Mouse (Mus musculus): ENCODE measurements at regions not wholly inside any gene's neighbourhood (a gene's known extent, or its start where the extent isn't known, plus 50 kb on each side); places are given as distances from the start of the nearest gene placed in this dataset.

DNA sequence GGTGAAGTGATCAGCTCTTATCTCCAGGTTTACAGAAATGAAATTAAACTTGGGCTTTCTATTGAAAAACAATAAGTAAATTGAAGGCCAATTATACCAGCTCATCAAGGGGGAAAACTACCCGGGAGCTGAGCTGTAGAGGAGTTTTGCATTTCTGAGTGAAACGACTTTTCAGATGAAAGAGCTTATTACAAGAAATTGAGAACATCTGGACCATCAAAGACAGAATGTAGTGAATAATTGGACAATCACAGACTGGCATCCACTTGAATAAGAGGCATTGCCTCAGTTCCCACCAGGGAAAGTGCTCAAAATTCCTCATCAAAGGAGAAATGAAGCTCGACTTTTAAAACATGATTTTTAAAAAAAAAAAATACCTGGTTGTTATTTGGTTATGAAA is 675.7 kb upstream of the Auts2 start:
- Histone ChIP-seq H3K4me1 (no peaks in the 10 kb centered on the region), H3K27ac (replicated peaks) (no peak overlapping the region), H3K4me2 (no peak overlapping the region), H3K9me3 (no peaks in the 10 kb centered on the region), H3K9ac (no peak overlapping the region), H3K4me3 (no peak overlapping the region), H3K36me3 (no peaks in the 10 kb centered on the region), H3K27me3 (replicated peaks) (no peaks in the 10 kb centered on the region)
- no peak for ATAC-seq (ENCODE audit: extremely low read depth, insufficient number of reproducible peaks, low FRiP score, low TSS enrichment)
- 72% methylated on average over 3 of the region's 3 CpGs for WGBS

DNA sequence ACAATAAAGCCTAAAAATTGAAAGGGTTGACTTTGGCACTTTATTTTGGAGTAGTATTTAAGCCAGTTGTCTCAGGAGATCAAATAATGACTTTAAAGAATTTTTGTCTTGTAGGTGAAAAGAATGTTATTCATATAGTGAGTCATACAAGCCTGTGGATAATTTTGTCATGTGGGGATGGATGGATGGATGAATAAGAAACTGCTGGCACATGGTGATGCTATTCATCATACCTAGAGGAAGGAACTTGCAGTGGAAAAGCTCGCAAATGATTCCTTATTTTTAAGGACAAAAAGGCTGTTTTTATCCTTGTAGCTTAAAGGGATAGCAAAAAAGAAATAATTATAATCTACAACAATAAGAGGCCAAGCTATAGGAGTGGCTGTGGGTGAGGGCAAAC is 655.4 kb upstream of the Auts2 start:
- Histone ChIP-seq H3K9me3 (no peaks in the 10 kb centered on the region), H3K36me3 (no peaks in the 10 kb centered on the region), H3K4me1 (no peaks in the 10 kb centered on the region), H3K27ac (replicated peaks) (no peak overlapping the region), H3K27me3 (replicated peaks) (no peaks in the 10 kb centered on the region), H3K9ac (no peak overlapping the region), H3K4me2 (no peak overlapping the region), H3K4me3 (no peak overlapping the region)
- 82% methylated on average over 1 of the region's 1 CpGs for WGBS
- no peak for ATAC-seq (ENCODE audit: extremely low read depth, insufficient number of reproducible peaks, low FRiP score, low TSS enrichment)

DNA sequence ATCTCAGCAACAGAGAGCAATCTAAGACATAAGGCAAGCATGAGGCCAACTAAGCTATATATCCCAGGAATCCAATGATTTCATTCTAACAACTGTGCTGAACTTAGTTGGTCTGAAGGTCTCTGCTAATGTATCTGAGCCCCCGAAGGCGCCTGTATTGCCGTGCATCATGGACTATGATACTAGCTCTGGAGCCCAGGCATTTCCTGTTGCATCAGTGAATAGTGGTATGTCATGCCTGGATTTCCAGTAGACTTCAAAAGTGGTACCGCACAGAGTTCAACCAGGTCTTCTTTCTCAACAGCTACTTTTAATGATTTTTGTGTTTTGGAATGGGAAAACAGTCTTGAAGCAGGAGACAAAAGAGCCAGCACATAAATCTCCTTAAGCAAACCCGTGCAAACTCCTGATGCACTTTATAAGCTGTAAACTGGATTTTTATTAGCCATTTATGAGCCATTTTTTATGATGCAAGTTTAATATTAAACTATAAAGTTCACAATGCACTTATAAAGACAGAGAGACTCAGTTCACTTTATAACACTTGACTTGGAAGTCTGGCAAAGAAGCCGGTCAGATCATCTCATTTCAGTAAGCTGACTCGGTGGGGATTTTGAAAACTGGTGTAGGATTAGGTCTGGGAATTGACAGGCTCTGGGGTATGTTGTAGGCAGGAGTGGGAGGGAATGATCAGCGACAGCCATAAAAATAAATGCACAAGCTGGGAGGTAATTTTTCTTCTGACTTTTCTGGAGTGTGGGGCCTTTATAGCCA is 646.8 kb upstream of the Auts2 start:
- no peaks in the 10 kb centered on the region for H3K27me3 ChIP-seq (replicated peaks)
- no peak for ATAC-seq (ENCODE audit: extremely low read depth, insufficient number of reproducible peaks, low FRiP score, low TSS enrichment)
- H3K27ac ChIP-seq (replicated peaks) = no peak overlapping the region
- H3K9me3 ChIP-seq = no peaks in the 10 kb centered on the region
- no peaks in the 10 kb centered on the region for H3K4me1 ChIP-seq
- 79% methylated on average over 8 of the region's 8 CpGs for WGBS
- H3K4me3 ChIP-seq = no peak overlapping the region
- no peaks in the 10 kb centered on the region for H3K36me3 ChIP-seq
- no peak overlapping the region for H3K4me2 ChIP-seq
- H3K9ac ChIP-seq = no peak overlapping the region

DNA sequence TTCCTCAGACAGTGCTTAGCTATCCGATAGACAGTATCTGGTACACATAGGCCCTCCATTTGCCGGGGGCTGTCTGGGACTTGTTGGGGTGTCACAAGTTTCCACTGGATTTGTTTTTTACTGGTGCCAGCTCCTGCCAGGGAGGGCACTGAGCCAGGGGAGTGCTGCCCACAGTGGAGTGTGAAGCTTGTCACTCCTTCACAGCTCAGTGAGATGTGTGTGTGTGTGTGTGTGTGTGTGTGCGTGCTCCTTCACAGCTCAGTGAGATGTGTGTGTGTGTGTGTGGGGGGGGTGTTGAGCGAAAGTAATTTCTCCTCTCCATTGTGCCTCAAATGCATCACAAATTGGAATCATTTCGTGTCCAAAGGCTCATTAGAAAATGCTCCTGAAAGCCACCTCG is 632.5 kb upstream of the Auts2 start:
- WGBS = 86% methylated on average over 6 of the region's 6 CpGs

DNA sequence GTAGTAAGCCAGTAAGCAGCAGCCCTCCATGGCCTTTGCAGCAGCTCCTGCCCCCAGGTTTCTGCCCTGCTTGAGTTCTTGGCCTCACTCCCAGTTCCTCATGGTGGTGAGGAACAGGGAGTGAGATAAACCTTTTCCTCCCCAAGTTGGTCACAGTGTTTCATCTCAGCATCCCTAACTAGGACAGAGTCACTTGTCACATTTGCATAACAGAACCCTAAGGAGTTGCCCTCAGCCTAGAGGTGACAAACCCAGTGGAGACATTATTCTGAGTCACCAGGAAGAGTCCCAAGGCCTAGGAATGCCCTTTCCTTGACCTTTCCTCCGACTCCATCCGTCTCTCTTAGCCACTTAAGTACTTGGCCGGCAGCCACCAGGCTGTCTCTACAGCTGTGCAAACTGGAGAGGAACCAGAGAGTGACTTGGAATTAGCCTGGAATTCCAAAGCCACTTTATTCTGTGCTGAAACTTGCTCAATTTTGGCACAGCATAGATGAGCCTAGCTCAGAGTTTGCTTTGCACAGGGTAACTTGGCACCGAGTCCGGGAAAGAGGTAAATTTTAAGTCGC is 630.1 kb upstream of the Auts2 start:
- Histone ChIP-seq H3K27ac (replicated peaks) (peak overlapping the region; percentile 80), H3K9me3 (no peaks in the 10 kb centered on the region), H3K4me2 (peak overlapping the region; percentile 28), H3K4me1 (peaks cover 26% of the 10 kb centered on the region), H3K9ac (no peak overlapping the region), H3K36me3 (no peaks in the 10 kb centered on the region), H3K4me3 (no peak overlapping the region), H3K27me3 (replicated peaks) (no peaks in the 10 kb centered on the region)
- WGBS = 21% methylated on average over 6 of the region's 6 CpGs
- ATAC-seq (ENCODE audit: extremely low read depth, insufficient number of reproducible peaks, low FRiP score, low TSS enrichment) = peak; percentile 66

More for the DNA sequence above, 632.5 kb upstream of the Auts2 start:
- no peaks in the 10 kb centered on the region for H3K27me3 ChIP-seq (replicated peaks)
- no peaks in the 10 kb centered on the region for H3K9me3 ChIP-seq
- peaks cover 26% of the 10 kb centered on the region for H3K4me1 ChIP-seq
- H3K36me3 ChIP-seq = no peaks in the 10 kb centered on the region
- no peak overlapping the region for H3K27ac ChIP-seq (replicated peaks)
- ATAC-seq (ENCODE audit: extremely low read depth, insufficient number of reproducible peaks, low FRiP score, low TSS enrichment) = no peak
- H3K4me3 ChIP-seq = no peak overlapping the region
- H3K9ac ChIP-seq = no peak overlapping the region
- H3K4me2 ChIP-seq = no peak overlapping the region

DNA sequence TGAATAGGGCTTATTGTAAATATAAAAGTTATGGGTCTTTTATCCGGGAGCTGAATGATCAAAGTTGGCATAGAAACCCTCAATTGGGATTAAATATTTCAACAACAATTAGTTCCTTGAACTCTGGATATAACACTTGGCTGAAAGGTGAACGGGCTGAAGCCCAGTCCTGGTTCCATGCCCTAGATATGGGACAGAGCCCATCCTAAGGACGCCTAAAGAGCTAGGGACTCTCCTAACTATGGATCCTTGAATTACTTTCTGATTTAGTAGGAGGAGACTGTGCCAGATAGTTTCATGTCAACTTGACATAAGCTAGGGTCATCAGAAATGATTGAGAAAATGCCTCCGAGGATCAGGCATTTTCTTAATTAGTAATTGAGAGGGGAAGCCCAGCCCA is 629.5 kb upstream of the Auts2 start:
- 69% methylated on average over 4 of the region's 4 CpGs for WGBS
- H3K27ac ChIP-seq (replicated peaks) = peak overlapping the region; percentile 80
- H3K4me3 ChIP-seq = no peak overlapping the region
- no peaks in the 10 kb centered on the region for H3K36me3 ChIP-seq
- H3K27me3 ChIP-seq (replicated peaks) = no peaks in the 10 kb centered on the region
- H3K4me1 ChIP-seq = peaks cover 26% of the 10 kb centered on the region
- no peak overlapping the region; the same call in 1 of the 2 replicates for H3K4me2 ChIP-seq
- ATAC-seq (ENCODE audit: extremely low read depth, insufficient number of reproducible peaks, low FRiP score, low TSS enrichment) = no peak
- no peak overlapping the region for H3K9ac ChIP-seq
- no peaks in the 10 kb centered on the region for H3K9me3 ChIP-seq

DNA sequence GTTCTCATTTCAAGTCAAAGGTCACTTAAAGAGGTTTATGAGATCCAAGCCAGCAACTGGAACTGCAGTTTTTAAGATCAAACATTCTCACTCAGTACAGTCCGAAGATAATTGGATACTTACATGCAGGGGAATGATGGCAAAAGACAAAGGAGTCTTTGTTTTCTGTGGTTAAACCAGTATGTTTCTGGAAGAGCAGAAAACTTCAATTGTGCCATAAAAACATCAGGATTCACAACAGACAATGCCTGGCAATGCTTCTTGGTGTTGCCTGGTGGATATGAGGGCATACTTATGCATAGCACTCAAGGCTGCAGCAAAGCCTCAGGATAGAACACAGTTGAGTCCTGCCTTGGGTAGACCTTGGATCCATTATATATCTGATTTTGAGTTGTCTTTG is 628.1 kb upstream of the Auts2 start:
- H3K4me3 ChIP-seq = no peak overlapping the region
- H3K9ac ChIP-seq = no peak overlapping the region
- peaks cover 31% of the 10 kb centered on the region for H3K4me1 ChIP-seq
- no peaks in the 10 kb centered on the region for H3K9me3 ChIP-seq
- WGBS = 71% methylated on average over 1 of the region's 1 CpGs
- no peaks in the 10 kb centered on the region for H3K36me3 ChIP-seq
- H3K4me2 ChIP-seq = no peak overlapping the region
- ATAC-seq (ENCODE audit: extremely low read depth, insufficient number of reproducible peaks, low FRiP score, low TSS enrichment) = no peak
- no peak overlapping the region for H3K27ac ChIP-seq (replicated peaks)
- H3K27me3 ChIP-seq (replicated peaks) = no peaks in the 10 kb centered on the region

DNA sequence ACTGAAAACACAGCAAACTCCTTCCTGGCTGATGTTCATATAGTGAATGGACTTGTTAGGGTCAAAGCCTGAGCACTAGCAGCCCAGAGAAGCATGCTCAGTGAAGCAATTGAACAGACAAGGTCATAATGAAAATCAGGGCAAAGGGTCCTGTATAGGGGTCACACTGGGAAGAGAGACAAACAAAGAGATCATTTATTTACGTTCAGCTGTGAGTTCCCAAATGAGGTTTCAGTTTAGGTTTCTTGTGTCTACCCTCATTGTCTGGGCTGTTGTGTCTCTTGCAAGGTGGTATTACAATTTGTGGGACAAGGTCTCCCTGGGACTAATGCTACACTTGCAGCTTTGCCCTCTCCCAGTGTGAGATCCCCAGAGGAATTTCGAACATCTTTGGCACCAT is 624.4 kb upstream of the Auts2 start:
- 78% methylated on average over 2 of the region's 2 CpGs for WGBS
- no peaks in the 10 kb centered on the region for H3K9me3 ChIP-seq
- H3K27ac ChIP-seq (replicated peaks) = no peak overlapping the region
- no peaks in the 10 kb centered on the region for H3K27me3 ChIP-seq (replicated peaks)
- no peak overlapping the region for H3K9ac ChIP-seq
- no peak for ATAC-seq (ENCODE audit: extremely low read depth, insufficient number of reproducible peaks, low FRiP score, low TSS enrichment)
- H3K36me3 ChIP-seq = no peaks in the 10 kb centered on the region
- no peak overlapping the region for H3K4me3 ChIP-seq
- peaks cover 14% of the 10 kb centered on the region for H3K4me1 ChIP-seq
- no peak overlapping the region for H3K4me2 ChIP-seq

DNA sequence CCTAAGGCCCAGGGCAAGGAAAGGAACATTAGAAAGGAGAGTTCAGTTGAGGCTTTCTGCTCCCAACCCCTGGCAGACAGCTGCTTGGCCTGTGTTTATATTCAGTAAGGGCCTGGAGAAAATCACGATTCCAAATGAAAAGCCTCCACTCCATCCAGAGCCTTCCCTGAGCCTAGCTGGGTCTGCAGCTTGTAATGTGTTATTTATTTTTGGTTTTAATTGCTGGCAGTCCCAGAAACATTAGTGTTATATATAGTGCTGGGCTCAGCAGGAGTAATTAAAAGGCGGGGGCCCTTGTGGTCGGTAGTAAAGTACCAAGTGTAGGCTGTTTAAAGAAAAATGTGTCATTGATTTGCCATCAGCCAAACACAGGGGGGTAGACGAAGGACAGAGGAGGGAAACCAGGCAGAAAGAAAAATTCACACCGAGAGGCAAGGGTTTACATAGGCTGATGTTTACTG is 623.9 kb upstream of the Auts2 start:
- WGBS = 39% methylated on average over 5 of the region's 5 CpGs
- H3K4me2 ChIP-seq = no peak overlapping the region
- no peak for ATAC-seq (ENCODE audit: extremely low read depth, insufficient number of reproducible peaks, low FRiP score, low TSS enrichment)
- no peaks in the 10 kb centered on the region for H3K36me3 ChIP-seq
- no peak overlapping the region for H3K4me3 ChIP-seq
- no peaks in the 10 kb centered on the region for H3K27me3 ChIP-seq (replicated peaks)
- no peak overlapping the region for H3K27ac ChIP-seq (replicated peaks)
- H3K9ac ChIP-seq = no peak overlapping the region
- H3K4me1 ChIP-seq = peaks cover 8% of the 10 kb centered on the region
- H3K9me3 ChIP-seq = no peaks in the 10 kb centered on the region

DNA sequence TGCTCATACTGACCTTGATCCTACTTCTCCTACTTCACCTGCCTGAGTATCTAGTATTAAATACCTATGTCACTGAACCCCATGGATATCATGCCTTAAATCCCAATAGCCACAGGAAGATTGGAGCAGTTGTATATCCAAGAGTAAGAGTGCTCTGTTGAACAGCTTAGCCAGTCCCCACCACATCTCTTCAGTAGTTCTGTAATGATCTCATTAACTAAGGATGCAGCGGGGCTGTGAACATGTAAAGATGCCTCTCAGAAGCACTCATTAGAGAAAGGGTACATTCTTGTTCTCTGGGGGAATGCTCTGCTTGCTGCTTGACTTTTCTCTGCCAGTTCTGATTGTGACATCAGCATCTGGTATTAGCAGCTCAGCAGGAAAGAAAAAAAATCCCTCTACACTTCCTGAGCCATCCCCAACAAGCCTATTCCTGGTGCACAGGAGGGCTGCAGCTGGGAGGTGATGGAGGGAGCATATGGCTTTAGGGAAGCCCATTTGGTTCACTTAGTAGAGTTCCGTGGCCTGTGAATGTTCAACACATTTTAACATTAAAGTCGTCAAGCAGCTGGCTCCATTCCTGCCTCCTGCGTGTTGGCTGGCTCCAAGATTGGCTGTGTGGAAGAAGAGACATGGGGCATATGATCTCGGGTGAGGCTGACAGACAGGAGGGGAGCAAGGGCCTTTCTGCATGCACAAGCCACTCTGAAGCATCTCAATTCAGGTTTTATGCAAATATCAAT is 613.1 kb upstream of the Auts2 start:
- WGBS = 49% methylated on average over 5 of the region's 5 CpGs
- Histone ChIP-seq H3K4me3 (no peak overlapping the region), H3K9me3 (no peaks in the 10 kb centered on the region; the same call in 1 of the 2 replicates), H3K4me2 (no peak overlapping the region), H3K27ac (replicated peaks) (no peak overlapping the region), H3K36me3 (no peaks in the 10 kb centered on the region), H3K9ac (no peak overlapping the region), H3K27me3 (replicated peaks) (no peaks in the 10 kb centered on the region), H3K4me1 (no peaks in the 10 kb centered on the region)
- no peak for ATAC-seq (ENCODE audit: extremely low read depth, insufficient number of reproducible peaks, low FRiP score, low TSS enrichment)

DNA sequence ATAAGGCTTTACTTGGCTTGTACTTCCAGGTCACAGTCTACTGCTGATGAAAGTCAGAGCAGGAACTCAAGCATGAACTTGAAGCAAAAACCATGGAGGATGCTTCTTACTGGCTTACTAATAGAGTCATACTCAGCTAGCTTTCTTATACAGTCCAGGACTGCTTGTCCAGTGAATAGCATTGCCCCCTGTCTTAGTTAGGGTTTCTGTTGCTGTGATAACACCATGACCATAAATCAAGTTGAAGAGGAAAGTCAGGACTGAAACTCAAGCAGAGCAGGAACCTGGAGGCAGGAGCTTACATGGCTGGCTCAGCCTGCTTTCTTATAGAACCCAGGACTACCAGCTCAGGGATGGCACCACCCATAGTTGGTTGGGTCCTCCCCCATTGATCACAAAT is 602.9 kb upstream of the Auts2 start:
- no peak overlapping the region for H3K27ac ChIP-seq (replicated peaks)
- H3K9ac ChIP-seq = no peak overlapping the region
- peaks cover 7% of the 10 kb centered on the region; the same call in 1 of the 2 replicates for H3K9me3 ChIP-seq
- no peaks in the 10 kb centered on the region for H3K36me3 ChIP-seq
- H3K4me1 ChIP-seq = no peaks in the 10 kb centered on the region
- no peak for ATAC-seq (ENCODE audit: extremely low read depth, insufficient number of reproducible peaks, low FRiP score, low TSS enrichment)
- H3K4me2 ChIP-seq = no peak overlapping the region
- no peaks in the 10 kb centered on the region for H3K27me3 ChIP-seq (replicated peaks)
- H3K4me3 ChIP-seq = no peak overlapping the region

Measured in heart, embryonic 13.5 days (tissue).